Mouse (Mus musculus) cortical plate, adult 2 months (tissue): Measurements from ENCODE around the gene Gatb.

ENCODE experiments used
- CTCF ChIP-seq: fragments of 200-500 bp; IDR thresholded peaks from 2 replicates; pipeline ENCODE4 v1.5.1; 2011; ENCODE audit warnings: mild to moderate bottlenecking, control low read depth, low read length; ENCODE audit not compliant: insufficient read depth; ENCODE audit errors: extremely low read depth
- POLR2A ChIP-seq: fragments of 200-500 bp; IDR thresholded peaks from 2 replicates; pipeline ENCODE4 v1.6.1; 2011; ENCODE audit warnings: mild to moderate bottlenecking, low read length, control low read depth; ENCODE audit not compliant: insufficient read depth; ENCODE audit errors: extremely low read depth

GRCm38 (mm10) chr3:85619345-85619744 is 45.4 kb downstream of the Gatb start:
- TF ChIP-seq CTCF: no peak
- no peak for TF ChIP-seq POLR2A
